Mouse (Mus musculus) cerebellum, adult 11 months (tissue): ENCODE measurements at regions not wholly inside any gene's neighbourhood (a gene's known extent, or its start where the extent isn't known, plus 50 kb on each side); places are given as distances from the start of the nearest gene placed in this dataset.

Experiments used
- DNase-seq: peaks from one replicate; pipeline ENCODE4 v3.0.0; 2022

DNA sequence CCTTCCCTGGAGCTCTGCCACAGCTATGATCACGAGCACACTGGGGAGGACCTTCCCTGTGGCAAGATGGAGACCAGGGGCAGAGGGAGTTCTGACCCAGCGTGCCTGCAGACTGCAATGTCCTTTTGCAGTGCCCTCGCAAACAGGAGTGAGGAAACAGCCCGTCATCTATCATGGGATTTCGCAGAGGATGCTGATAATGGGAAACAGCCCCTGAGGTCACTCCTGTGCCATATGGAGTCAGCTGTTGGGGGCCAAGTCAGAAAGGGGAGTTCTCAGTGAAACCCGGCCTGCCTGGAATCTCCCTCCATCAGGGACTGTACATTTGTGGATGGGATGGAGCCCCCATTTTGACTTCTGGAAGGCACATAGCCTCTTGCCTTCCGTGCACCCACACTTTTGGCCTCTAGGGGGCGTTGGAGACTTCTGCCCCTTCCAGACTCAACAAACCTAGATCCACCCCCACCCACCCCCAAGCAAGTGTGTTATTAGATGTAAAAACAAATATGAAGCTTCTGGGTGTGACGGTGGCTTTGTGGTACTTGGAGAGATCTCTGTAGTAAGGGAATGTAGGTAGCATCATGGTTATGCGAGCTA, 98.1 kb downstream of the Kdr start:
- DNase-seq: no peak

DNA sequence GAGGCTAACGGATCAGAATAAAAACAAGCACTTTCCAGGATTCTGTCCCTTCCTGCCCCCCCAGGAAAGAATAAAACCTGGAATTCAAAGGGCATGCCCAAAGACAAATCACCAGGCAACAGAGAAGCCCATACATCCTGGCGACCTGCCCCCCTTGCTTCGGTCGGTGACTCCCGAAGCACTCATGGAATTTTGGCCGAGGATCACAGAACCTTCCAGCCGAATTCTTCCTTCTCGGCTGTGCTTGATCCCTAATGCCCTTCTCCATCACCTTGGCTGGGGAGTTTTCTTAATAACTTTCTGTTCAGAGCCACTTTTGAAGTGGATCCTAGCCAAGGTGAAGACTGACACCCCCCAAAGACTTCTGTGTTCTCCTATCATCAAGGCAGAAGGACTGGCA, 99.9 kb downstream of the Kdr start:
- no peak for DNase-seq

DNA sequence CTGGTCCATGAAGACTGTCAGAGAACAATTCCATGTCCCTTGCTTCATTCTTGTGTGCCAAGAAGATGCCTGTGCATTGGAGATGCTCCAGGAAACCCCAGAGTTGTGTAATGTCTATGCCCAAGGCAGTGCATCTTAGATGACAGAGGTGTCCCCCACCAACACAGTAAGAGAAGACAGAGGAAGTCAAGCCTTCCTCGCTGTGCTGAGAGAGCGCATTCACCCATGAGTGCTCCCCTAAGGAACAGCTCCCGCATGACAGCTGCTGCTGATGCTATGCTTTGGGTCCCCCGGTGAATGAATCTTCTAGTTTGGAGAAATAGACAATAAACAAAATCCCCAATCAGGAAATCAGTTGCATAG, 100.7 kb downstream of the Kdr start:
- no peak for DNase-seq

DNA sequence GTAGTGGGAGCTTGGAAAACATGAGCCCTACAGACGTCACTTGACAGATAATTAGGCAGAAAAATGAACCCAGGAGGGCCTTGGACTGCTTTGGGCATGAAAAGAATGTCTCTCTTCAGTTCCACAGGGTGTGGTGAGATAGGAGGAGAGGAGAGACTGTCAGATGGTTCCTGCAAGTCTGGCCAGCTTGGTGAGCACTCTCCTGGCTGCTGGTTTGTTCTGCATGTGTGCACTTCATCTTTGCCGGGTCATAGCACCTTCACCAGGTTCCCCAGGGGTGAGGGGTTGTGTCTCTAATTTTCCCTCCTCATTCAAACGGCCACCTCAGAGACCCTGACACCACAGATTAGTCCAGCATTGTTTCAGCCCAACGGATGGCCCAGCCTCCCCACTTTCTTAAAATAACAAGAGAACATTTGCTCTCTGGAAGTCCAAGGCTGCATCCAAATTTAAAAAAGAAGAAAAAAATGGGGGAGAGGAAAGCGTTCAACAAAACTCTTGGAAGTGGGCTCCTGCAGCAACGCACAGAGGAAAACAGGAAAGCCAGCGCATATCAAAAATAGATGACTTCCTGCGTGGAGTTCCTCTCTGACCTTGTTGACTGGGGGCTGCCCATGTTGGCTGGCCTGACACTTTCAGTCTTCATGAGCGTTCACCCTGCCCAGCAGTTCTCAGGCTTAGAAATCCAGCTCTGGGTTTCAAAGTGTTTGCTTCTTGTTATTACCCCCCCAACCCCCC, 101.2 kb downstream of the Kdr start:
- no peak for DNase-seq

DNA sequence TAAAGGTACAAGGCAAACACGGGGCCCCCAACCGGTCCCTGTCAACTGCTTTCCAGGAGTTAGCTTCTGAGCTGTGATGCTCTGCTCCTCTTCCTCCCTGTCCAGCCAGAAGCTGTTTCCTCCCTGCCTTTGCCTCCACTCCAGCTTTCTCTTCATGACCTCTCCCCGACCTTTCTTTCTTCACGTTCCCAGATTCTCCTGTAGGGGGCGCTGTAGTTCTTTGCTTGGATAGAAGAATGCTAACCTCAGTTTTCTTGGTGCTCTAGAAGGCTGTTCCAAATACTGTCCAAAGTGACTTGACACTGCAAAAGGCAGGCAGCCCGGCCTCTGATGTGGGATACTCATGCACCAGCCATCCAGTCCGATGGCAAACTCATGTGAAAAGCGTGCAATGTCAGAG, 107.1 kb downstream of the Kdr start:
- DNase-seq: peak; percentile 24

DNA sequence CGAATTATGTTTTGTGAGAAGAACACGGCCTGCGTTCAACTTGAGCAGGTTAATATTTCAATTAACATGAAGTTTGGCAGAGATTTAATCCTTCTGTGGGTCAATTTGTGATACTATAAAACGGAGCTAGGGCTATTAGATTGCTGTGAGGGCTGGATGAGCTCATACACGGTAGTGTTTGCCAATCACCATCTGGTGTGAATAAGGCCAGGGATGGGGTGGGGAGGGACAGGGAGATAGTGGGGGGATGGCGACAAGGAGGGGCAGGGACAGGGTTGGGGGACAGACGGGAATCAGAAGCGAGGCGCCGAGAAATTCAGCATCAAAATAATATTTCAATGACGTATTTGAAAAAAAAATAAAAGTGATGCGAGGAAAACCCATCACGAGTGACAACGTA, 107.6 kb downstream of the Kdr start:
- DNase-seq: no peak

DNA sequence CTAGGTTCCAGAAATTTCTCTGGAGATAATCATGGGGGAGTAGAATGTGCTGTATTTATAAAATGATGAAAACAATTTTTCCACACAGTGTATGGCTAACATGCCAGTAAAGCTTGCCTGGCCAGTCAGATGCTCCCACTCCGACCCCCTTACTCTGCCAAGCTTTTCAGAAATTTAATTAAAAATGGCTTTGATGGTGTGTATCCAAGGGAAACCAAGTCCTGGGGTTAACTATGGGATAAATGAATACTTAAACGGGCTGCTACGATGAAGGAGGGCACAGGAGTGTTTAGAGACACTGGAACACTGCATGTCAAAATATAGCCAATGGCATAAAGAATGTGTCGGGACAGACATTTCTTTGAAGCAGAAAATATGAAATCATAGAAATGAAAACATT, 108.7 kb downstream of the Kdr start:
- DNase-seq: no peak

DNA sequence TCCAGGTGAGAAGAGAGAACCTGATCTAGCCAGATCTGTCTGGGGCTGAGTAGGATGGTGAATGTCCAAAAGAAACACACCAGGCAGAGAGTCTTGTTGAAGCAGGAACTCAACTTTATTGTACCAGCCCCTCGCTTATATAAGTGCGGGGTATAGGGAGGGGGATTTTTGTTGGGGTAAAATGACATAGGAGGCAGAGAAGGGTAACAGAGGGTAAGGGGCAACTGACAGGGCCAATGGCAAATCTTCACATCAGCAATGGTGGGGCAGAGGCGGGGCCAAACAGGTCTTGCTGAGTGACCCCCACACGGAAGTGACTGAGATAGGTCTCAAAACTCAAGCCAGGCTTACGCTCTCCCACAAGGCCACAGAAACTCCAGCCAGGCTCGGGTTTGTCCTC, 113.2 kb downstream of the Kdr start:
- DNase-seq: no peak

DNA sequence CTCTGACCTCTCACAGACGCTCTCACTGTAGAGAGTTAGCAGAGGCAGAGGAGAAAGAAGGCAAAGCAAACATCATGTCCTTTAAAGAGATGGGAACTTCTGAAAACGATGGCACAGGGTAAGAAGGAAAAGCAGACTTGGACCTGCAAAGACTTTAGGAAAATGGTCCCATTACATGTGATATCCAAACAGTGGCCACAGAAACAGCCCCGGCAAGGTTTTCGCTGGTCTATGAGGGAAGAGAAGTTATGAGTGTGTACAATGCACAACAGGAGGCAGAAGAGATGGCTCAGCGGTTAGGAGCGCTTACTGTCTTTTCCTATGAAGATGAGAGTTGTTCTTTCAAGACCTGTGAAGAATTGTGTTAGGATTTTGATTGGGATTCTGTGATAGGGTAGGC, 114.9 kb downstream of the Kdr start:
- no peak for DNase-seq

DNA sequence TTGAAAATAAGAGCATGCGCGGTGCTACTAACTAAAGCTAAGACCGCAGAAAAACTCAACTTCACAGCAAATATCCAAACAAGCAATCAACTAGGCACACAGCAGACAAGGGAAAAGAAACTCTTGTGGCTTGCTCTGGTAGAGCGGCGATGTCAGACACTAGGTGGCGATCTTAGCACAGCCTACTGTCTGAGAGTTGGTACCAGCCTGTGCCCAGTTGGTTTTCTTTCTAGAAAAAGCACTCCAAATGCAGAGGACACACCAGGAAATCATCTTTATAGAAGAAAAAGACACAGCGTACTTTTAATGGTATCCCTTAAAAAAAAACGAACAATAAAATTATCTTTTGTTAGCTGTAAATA, 115.6 kb downstream of the Kdr start:
- DNase-seq: peak; percentile 21

DNA sequence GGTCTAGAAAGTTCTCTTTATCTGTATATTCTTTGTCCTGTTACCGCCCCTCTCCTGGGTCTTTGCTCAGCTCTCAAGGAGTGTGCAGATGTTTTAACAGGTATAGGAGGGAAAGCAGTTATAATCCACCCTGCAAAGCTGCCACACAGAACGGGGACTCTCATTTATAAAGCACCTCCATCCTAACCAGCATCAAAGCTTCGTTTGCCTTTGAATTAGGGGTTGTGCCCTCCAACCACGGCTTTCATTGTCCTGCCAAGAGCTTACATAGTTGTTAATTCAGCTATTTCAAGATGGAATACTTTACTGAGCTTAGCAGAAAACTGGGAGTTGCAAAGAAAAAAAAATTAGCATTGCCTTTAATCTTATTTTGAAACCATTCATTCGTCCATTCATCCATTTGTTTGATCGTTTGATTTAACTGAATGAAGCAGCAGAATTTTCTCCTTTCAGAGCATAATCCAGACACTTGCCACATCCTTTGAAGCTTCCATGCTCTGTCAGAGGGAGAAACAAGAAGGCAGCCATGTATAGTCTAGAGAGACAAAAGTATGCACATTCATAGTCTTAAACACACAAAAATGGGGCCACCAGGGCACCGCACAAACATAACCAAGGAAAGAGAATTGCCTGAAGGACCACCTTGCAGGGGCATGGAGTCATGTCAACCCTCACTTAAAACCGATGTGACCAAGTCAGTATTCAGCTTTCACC, 116.2 kb downstream of the Kdr start:
- DNase-seq: no peak

DNA sequence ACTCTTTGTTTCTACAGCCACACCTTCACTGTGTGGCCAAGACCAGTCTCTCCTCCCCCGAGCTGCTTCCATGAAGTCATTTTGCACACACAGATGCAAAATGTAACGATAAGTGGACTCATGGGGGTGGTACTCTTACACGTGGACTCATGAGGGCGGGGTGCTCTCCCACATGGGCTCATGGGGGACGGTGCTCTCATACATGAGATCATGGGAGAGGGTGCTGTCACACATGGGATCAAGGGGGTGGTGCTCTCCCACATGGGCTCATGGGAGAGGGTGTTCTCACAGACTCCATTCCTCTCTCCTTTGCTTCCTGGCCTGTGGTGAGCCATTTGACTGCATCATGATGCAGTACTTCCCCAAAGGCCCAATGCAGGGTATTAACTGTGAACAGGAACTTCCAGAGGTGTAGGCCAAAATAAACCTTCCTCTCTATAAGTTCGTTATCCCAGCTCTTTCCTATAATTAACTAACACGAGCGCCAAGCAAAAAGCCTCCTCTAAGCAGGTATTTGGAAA, 118.9 kb downstream of the Kdr start:
- no peak for DNase-seq

DNA sequence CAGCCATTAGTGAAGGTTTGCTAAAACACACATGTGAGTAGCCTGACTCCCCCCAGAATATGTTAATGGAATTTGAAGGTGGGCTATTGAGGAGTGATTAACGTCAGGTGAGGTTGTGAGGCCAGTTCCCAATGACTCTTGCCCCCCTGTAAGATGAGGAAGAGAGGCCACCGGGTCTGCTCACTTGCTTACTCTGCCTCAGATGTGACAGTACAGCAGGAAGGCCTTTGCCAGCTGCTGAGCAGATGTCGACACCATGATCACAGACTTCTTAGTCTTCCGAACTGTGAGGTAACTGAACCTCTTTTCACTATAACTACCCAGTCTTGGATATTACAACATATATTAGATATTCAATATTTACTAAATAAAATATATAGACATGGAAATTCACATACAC, 127.4 kb downstream of the Kdr start:
- no peak for DNase-seq

DNA sequence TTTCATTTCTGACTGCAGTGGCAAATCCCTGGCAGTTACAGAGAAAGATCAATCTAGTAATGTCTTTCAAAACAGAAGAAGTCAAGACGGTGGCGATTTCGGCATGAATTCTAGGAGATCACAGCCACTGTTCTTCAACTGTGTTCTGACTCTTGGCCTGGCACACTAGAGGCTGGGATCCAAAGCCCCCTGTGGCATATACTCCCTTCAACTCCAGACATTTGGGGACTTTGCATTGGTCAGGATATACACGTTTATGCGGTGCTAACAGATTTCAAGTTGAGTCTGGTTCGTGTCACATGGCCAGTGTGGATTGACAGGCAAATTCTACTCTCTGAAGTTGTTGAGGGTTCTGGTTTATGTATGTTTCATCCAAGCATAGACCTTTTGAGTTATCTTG, 130.3 kb downstream of the Kdr start:
- DNase-seq: no peak

DNA sequence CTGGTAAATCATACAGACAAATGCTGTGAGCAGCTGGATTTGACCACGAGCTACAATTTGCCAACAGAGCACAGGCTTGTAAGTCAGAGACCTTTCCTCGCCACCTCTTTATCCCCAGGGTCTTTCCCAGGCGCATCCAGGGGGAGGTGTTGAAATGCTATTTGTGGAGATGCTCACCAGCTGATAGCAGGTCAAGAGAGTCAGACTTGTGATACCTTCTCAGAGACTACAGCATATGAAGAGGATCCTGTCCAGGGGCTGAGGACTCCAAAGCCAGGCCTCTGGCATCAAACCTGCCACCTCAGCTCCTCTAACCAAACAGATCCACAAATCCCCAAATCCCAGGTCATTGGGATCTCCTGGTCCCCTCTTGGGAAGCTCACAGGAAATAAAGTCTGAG, 130.9 kb downstream of the Kdr start:
- no peak for DNase-seq

DNA sequence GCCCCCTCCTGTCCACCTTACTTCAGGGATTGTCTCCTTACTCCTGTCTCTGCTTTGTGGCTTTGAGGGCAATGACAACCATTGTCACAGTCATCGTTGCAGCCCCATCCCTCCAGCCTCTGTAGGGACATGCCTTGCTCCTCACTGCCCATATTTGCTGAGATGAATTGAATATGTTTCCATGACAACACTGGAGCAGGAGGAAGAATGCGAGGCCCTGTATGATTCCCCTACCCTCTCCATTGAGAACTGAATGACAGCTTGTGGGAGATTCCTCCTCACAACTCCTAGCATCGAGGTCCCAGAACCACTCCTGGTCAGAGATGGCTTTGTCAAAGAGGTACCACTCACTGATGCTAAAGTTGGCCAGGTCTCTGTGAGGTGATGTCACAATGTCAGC, 132.2 kb downstream of the Kdr start:
- no peak for DNase-seq

DNA sequence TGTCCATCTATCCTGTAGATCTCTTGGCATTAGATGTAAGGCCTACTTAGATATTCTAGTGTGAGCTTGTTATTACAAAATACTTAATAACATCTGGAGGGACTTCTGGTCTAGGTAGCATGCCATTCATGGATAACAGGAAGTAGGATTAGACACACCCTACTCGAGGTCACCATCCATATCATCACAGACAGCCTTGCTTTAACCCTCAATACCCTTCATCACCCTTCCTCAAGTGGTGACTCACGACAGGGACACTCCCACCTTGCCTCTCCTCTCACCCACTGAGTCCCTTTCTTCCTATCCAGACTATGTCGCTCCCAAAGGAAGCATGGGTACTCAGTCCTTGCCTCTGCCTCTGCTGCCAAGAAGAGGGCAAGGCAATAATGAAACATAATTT, 134.5 kb downstream of the Kdr start:
- no peak for DNase-seq

DNA sequence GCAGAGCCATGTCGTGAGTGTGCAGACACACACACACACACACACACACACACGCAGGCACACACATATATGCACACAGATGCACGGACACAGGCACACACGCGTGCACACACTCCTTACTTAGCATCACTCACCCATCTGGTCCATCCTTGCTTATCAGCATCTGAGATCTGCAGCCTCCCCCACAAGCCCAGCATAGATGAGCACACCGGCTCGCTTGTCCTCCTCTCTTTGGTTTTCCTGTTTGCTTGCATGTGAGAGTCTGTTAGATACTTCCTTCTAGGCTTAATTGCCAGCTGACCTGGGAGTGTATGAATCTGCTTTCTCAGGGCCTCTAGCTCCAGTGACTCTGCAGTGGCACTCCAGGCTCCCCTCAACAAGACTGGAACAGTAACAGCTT, 137.8 kb downstream of the Kdr start:
- DNase-seq: no peak

DNA sequence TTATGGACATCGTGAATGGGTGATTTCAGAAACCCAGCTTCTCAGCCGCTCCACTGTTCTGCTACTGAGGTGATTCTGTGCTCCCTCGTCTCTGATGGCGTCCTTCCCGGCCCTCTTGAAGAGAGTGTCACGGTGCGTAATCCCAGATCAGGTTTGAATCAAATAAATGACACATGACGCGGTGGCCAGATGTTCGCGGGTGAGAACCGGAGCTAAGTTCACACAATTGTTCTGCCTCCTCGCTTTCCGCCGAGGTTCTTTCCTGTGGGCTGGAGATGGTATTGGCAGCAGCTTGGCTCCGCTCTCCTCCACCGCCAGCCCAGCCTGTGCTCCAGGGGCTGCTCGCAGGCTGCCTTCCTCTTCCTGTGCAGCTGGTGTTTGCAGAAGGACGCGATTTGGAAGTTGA, 142.7 kb downstream of the Kdr start:
- DNase-seq: no peak

DNA sequence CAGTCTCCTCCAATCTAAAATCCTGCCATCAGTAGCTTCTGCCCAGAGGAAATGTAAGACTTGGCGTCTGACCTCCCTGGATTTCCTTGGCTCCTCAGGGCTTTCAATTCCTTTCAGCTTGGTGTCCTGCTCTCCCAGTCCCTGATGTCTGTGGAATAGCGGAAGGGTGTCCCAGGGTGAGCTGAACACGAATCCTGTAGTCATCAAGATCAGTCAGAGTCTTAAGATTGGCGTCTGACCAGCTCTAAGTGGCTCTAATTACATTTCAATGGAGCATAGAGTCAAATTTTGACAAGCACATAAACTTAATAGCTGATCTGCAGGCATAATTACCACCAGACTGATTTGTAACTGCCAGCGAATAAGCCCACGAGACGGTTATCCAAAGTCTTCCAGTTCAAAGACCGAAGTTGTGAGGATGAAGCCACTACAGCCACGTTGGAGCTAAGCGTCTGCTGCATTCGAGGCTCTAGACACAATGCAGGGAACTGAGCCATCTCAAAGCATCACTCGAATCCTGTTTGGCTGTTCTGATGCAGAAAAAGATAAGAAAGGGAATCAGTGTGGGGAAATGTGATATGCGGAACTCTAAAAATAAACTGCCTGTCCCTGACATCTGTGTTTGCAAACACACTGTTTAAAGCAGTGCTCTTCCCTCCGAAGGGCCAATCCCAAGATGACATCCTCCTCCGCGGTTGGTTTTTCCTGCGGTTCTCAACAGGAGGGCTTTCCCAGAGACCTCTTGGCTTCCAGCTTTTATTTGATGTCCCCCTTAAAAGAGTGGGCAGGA, 143.3 kb downstream of the Kdr start:
- DNase-seq: no peak

DNA sequence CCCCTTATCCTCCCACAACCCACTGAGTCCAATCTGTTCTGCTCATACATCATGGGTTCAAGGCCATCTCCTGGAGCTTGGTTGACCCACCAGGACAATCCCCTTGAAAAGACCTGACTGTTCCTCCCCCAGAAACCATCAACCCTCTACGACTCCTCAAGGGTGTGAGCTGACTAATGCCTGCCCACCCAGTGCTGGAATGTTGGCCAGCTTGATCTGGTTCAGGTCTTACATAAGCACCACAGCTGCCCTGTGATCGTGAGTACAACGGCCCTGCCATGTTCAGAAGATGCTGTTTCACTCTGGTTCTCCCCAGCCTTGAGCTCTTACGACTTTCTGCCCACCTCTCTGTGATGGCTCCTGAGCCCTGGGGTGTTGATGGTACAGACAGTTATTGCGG, 145.9 kb downstream of the Kdr start:
- DNase-seq: no peak

DNA sequence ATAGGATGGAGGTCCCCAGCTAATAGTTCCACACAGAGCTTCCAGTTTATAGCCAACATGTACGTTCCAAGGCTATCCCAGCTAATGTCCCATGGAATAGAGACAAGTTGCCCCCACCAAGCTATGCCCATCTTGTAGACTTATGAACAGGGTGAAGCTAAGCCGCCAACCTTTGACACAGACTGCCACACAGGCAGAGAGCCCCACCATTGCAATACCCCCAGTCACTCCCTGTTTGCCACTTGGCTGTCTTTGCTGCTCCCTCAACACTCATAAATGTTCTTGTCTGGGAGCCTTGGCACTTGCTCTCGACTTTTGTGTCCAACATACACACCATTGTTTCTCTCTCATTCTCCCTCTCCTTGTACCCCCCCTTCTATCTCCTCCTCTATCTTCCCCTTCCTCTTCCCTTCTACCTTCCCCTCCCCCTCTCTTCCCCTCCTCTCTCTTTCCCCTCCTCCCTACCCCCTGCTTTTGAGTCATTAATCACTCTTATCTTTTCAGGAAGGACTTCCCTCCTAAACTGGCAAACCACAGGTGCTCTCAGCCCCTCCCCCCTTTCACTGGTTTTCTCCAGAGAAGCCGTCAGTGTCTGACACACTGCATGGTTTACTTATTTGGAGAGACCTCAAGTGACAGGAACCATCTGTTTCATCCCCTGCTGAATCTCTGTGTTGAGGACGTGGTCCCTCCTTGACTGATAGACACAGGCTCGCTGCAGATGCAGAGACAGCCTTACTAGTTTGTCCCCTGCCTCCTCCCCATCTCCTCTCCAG, 148.2 kb downstream of the Kdr start:
- DNase-seq: no peak

DNA sequence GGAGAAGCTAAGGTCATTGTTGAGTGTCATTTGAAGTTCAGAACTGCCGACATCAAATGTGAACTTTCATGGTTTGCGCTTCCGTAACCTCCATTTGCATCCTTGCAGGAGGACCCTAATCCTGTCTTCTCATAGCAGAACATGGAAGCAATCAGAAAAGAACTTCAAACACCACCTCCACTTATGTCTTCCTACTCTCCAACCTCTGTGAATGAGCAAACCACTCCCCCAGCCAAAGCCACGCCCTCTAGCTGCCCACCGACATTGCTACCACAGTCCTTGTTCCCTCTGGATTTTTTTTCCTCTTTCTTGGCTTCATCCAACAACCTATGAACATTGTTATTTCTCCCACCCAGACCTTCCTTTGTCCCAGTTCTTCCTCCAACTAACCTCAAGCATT, 149.9 kb downstream of the Kdr start:
- no peak for DNase-seq
